Mouse (Mus musculus): ENCODE measurements at regions not wholly inside any gene's neighbourhood (a gene's known extent, or its start where the extent isn't known, plus 50 kb on each side); places are given as distances from the start of the nearest gene placed in this dataset.

- TF ChIP-seq FOSL1 (IDR thresholded peaks at IDR 0.05; ENCODE audit: insufficient read depth, low read length, poor library complexity, severe bottlenecking) (no peak), CTCF (IDR thresholded peaks at IDR 0.05; ENCODE audit: control insufficient read depth, insufficient read depth, insufficient read length) (no peak)
These were observed 77.3 kb upstream of the Kdm7a start for GRCm38 (mm10) chr6:39283761-39284415.

Data from C2C12 (cell line).